Mouse (Mus musculus): ENCODE results near the gene Plcb1.

Gene Plcb1

GRCm38 (mm10) chr2:135106649-135107048 is 320.8 kb downstream of the Plcb1 start:
- TF ChIP-seq GATA4 (IDR thresholded peaks at IDR 0.05; ENCODE audit: insufficient replicate concordance, low read length): no peak

GRCm38 (mm10) chr2:135108607-135109006 is 322.7 kb downstream of the Plcb1 start:
- TF ChIP-seq GATA4 (IDR thresholded peaks at IDR 0.05; ENCODE audit: insufficient replicate concordance, low read length): no peak

DNA sequence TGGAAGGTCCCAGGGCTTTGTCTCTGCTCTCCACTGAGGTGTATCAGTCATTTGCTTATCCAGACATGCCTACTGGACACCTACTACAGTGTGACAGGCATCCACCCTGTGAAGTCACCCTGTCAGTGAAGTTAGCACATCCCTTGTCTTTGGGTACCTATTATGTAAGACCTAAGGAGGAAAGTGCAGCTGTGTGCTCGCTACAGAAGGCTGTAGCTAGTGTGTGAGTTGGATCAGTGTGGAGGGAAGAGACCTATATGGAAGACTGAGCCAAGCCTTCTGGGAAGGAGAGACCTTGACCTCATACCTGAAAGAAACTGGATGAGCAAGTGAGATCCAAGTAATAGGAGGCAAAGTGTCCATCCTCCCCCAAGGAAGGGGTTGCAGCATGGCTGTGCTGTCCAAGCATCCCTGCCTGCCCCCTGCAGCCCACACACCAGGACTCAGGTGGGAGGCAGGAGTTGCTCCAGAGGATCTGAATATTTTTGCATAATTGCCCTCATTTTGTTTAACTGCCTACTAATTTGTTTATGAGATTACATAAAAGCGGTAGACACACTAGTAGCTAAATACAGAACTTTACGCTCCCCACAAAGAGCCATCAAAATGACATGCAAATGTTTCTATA is 328.7 kb downstream of the Plcb1 start:
- TF ChIP-seq GATA4 (IDR thresholded peaks at IDR 0.05; ENCODE audit: insufficient replicate concordance, low read length): no peak

GRCm38 (mm10) chr2:135123057-135123456 is 337.2 kb downstream of the Plcb1 start:
- no peak for TF ChIP-seq GATA4 (IDR thresholded peaks at IDR 0.05; ENCODE audit: insufficient replicate concordance, low read length)

DNA sequence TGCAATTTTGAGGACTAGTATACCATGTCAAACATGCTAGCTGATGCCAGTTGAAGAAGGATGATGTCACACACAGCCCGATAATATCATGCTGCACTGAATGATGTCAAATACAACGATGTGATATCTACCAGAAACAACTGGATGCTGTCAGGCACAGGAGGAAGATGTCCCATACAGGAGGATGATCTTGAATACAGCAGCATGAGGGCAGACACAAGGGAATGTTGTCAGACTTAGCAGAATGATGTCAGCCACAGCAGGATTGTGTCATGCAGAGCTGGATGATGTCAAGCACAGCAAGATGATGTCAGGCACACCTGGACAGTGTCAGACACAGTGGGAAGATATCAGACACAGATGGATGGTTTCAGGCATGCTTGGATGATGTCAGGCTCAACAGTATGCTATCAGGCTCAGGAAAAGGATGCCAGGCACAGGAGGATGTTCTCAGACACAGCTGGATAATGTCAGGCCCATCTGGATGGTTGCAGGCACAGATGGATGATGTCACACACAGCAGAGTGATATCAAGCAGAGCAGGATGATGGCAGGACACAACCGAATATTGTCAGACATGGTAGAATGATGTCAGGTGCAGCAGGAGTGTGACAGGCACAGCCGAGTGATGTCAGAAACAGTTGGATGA is 338.0 kb downstream of the Plcb1 start:
- no peak for TF ChIP-seq GATA4 (IDR thresholded peaks at IDR 0.05; ENCODE audit: insufficient replicate concordance, low read length)

- no peak for TF ChIP-seq GATA4 (IDR thresholded peaks at IDR 0.05; ENCODE audit: insufficient replicate concordance, low read length)
Observed at GRCm38 (mm10) chr2:135140576-135140975, 354.7 kb downstream of the Plcb1 start.

- no peak for TF ChIP-seq GATA4 (IDR thresholded peaks at IDR 0.05; ENCODE audit: insufficient replicate concordance, low read length)
Observed at GRCm38 (mm10) chr2:135152289-135152688, 366.4 kb downstream of the Plcb1 start.

- TF ChIP-seq GATA4 (IDR thresholded peaks at IDR 0.05; ENCODE audit: insufficient replicate concordance, low read length): no peak
Observed at GRCm38 (mm10) chr2:135153248-135153647, 367.4 kb downstream of the Plcb1 start.

DNA sequence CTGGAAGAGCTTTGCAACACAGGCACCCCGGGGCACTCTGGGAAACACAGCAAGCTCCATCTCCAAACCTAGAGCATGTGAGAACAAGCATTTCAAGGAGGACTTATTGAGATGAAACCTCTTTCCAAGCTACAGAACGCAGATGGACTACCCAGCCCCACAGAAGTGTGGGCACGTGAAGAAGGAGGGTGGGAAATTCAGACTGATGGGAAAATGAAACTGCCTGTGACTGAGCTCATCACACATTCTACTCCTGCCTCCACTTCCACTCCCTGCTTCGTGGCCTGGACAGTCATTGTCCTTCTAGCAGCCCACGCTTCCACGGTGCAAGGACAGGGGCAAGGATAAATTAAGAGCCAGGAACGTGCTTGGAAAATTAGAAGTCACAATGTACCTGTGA is 370.2 kb downstream of the Plcb1 start:
- TF ChIP-seq GATA4 (IDR thresholded peaks at IDR 0.05; ENCODE audit: insufficient replicate concordance, low read length): no peak

DNA sequence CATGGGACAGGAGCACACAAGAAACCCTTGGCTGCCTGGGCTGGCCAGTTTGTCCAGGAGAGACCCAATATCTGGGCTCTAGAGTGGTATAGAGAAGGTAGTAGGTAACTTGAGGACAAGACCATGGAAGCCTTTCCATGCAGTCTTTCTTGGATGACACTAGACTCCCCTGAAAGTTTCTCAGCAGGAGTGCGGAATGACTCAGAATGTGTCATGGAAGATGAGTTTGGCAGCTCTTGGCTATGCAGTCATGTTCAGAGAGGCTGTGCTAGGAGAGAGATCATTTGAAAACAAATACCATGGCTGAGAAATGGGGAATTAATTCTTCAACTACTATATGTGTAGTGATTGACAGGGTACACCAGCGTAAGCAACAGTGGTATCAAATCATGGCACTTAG is 372.1 kb downstream of the Plcb1 start:
- no peak for TF ChIP-seq GATA4 (IDR thresholded peaks at IDR 0.05; ENCODE audit: insufficient replicate concordance, low read length)

DNA sequence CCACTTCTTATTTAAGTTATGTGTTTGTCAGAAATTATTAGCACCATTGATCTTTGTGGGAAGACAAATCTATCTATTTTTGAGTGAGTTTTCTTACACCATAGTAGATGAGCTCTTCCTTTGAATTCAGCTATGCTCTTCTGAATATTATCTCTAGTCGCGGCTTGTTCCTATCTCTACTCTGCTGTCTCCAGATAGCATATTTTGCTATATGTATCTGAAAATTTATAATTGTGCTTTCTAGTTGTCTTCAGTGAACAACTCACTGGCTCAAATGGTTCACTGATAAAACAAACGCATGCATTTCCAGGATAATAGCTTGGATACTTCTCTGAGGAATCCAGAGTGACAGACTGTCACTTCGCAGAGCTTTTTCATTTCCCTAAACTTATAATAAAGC is 375.8 kb downstream of the Plcb1 start:
- no peak for TF ChIP-seq GATA4 (IDR thresholded peaks at IDR 0.05; ENCODE audit: insufficient replicate concordance, low read length)

DNA sequence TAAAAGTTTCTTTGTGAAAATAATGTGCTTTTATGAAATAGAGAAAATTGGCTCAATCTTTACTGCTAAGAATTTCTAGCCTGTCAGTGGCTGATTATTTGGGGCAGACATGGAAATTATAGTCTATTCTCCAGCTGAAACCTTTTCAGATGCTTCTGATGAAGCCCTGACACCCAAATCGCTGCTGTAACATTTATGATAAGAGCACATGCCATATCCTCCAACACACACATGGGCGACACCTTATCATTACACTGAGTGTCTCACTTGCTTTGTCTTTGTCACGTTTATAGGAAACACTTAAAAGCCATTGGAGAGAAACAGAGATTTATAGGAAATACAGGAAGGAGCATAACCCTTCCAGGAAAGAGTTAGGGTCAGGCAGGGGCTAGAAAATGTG is 379.6 kb downstream of the Plcb1 start:
- no peak for TF ChIP-seq GATA4 (IDR thresholded peaks at IDR 0.05; ENCODE audit: insufficient replicate concordance, low read length)

DNA sequence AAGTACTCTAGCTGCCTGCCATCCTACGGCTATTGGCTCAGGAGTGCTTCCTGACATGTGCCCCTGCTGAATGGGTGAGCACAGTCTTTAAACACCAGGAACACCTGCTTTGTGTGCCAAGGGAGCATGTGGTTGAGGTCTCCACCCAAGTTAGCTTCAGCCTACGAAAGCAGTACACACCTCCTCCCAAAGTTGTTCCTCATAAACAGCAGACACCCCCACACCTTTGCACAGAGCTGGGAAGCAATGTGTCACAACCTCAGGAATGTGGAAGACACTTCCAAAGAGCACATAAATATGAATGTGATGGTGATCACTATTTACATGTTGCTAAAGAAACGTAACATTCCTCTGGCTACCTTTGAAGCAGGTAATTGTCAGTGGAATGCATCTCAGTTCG is 389.7 kb downstream of the Plcb1 start:
- TF ChIP-seq GATA4 (IDR thresholded peaks at IDR 0.05; ENCODE audit: insufficient replicate concordance, low read length): no peak

DNA sequence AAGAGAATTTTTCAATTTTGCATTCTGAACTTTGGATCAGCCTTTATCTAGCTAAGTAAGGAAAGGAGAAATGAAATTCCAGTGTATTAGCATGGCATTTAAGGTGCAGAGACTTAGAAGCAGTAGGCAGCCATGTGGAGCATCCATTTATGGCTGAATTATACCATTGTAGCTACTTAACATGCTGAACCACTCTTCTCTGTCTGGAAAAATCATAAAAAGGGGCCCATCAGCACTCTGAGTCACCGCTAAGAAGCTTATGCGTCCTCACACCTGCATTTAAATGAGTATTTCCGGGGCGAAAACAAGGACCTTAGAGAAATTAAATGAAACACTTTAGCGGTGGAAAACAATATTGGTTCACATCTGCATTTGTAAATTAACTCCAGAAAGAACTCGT is 401.8 kb downstream of the Plcb1 start:
- no peak for TF ChIP-seq GATA4 (IDR thresholded peaks at IDR 0.05; ENCODE audit: insufficient replicate concordance, low read length)

GRCm38 (mm10) chr2:135200830-135201229 is 415.0 kb downstream of the Plcb1 start:
- TF ChIP-seq GATA4 (IDR thresholded peaks at IDR 0.05; ENCODE audit: insufficient replicate concordance, low read length): no peak

DNA sequence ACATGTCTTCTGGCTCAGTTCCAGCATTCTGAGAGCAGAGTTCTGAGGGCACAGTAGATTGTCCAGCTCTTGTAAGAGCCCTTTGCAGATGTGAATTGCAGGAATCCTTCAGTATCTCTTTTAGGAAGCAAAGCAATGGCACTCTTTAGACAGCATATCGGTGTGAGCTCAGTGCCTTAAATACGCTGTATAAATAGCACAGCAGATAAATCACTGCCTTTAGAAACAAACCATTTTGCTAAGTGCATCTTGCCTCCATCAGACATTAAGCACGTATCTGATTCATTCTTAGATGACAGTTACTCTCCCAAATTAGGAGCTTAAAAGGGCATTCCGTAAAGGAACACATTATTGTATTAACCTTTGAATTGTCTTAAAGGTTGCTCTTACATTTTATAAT is 416.5 kb downstream of the Plcb1 start:
- no peak for TF ChIP-seq GATA4 (IDR thresholded peaks at IDR 0.05; ENCODE audit: insufficient replicate concordance, low read length)
